Mouse (Mus musculus) liver, embryonic 16.5 days (tissue): Measurements from ENCODE around the gene Ptpa. TPM values are rescaled to one million over a fixed set of nuclear protein-coding genes. Genes with fewer than 3 reads are reported as not detected.

Source experiments
- ATAC-seq: fragments of 200-750 bp; cut with Nextera tagmentation; 2 replicates; pipeline ENCODE4 v1.8.0; 2017; ENCODE audit warnings: low read depth, mild to moderate bottlenecking, moderate number of reproducible peaks, moderate library complexity
- H3K27ac ChIP-seq: fragments of 300-500 bp; sonication (generic); 2 replicates; pipeline ENCODE4 v1.5.1; 2014; ENCODE audit warnings: mild to moderate bottlenecking, low read length
- H3K27me3 ChIP-seq: fragments of 300-500 bp; sonication (generic); 2 replicates; pipeline ENCODE4 v1.6.1; 2014; ENCODE audit warnings: low read depth, low read length, mixed read lengths; ENCODE audit not compliant: control insufficient read depth, insufficient read depth
- H3K36me3 ChIP-seq: fragments of 300-500 bp; sonication (generic); 2 replicates; pipeline ENCODE4 v1.6.1; 2014; ENCODE audit warnings: mild to moderate bottlenecking; ENCODE audit not compliant: control insufficient read depth, insufficient read depth
- H3K4me1 ChIP-seq: fragments of 300-500 bp; sonication (generic); 2 replicates; pipeline ENCODE4 v1.6.1; 2014; ENCODE audit warnings: low read depth, low read length, mixed read lengths; ENCODE audit not compliant: control insufficient read depth
- H3K4me2 ChIP-seq: fragments of 300-500 bp; sonication (generic); 2 replicates; pipeline ENCODE4 v1.6.1; 2014; ENCODE audit warnings: low read depth, low read length, mixed read lengths
- H3K4me3 ChIP-seq: fragments of 300-500 bp; sonication (generic); 2 replicates; pipeline ENCODE4 v1.5.1; 2014; ENCODE audit warnings: low read depth, mild to moderate bottlenecking, low read length
- H3K9ac ChIP-seq: fragments of 300-500 bp; sonication (generic); 2 replicates; pipeline ENCODE4 v1.6.1; 2014; ENCODE audit warnings: low read depth, low read length
- H3K9me3 ChIP-seq: fragments of 300-500 bp; sonication (generic); replicated peaks from 2 replicates; pipeline ENCODE4 v1.6.1; 2016; ENCODE audit warnings: low read length; ENCODE audit not compliant: control insufficient read depth
- WGBS: fragments of 180-500 bp; shearing (Covaris S2); extraction: QIAGEN DNeasy Blood & Tissue Kit; methylation state at CpG from one replicate; pipeline ENCODE4 v1.1.7; 2014; ENCODE audit not compliant: insufficient replicate concordance; 5-methylcytosine and 5-hydroxymethylcytosine counted together
- polyA plus RNA-seq: library from polyadenylated mRNA; unstranded; fragments of >200 nt; fragmentation: Nextera tagmentation; extraction: Ambion mirVana; gene quantifications from 2 replicates; pipeline ENCODE4 v1.2.1, GENCODE M21; 2015

Ptpa gene
- polyA plus RNA-seq, 1 experiment from 2014 or later, result 121 TPM

DNA sequence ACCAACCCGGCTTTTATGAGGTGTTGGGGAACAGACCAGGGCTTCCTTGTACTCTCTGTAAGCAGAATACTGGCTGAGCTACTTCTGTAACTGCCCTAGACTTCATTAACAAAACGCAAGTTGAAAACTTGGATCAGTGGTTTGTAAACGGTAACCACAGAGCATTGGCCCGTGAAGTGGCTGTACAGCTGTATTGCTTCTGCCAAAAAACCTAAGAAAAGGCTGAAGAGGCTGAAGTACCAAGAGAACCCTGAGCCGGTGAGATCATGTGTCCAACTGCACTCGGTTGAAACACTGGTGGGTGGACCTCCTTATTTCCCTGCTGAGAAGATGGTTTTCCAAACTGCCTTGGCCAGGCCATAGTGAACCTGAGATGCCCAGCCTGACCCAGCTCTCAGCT lies 42.5 kb downstream of the Ptpa start:
- H3K27me3 ChIP-seq, result no peaks in the 10 kb centered on the region
- no peaks in the 10 kb centered on the region for H3K9me3 ChIP-seq
- no peak overlapping the region for H3K4me2 ChIP-seq
- H3K36me3 ChIP-seq, result peaks cover 7% of the 10 kb centered on the region; the same call in 1 of the 2 replicates
- H3K9ac ChIP-seq, result no peak overlapping the region
- no peak overlapping the region for H3K4me3 ChIP-seq
- no peak for ATAC-seq
- H3K27ac ChIP-seq, result no peak overlapping the region
- 70% methylated on average over 6 of the region's 6 CpGs for WGBS
- H3K4me1 ChIP-seq, result peaks cover 4% of the 10 kb centered on the region

DNA sequence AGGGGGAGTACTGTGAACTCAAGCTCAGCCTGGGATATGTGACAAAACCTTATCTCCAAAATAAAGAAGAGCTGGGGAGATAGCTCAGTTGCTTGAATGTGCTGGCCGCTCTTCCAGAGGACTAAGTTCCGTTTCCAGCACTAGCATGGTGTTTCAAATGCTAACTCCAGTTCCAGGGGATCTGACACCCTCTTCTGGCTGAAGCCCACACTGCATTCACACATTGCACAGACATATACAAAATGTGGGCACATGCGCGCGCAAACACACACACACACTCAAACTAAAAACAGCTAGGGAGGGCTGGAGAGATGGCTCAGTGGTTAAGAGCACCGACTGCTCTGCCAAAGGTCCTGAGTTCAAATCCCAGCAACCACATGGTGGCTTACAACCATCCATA lies 43.4 kb downstream of the Ptpa start:
- WGBS, result 81% methylated on average over 6 of the region's 6 CpGs
- Histone ChIP-seq H3K4me2 (no peak overlapping the region), H3K9ac (no peak overlapping the region), H3K27me3 (no peaks in the 10 kb centered on the region), H3K36me3 (peaks cover 4% of the 10 kb centered on the region; the same call in 1 of the 2 replicates), H3K4me1 (peaks cover 11% of the 10 kb centered on the region), H3K4me3 (no peak overlapping the region), H3K9me3 (no peaks in the 10 kb centered on the region), H3K27ac (no peak overlapping the region)
- ATAC-seq, result no peak

DNA sequence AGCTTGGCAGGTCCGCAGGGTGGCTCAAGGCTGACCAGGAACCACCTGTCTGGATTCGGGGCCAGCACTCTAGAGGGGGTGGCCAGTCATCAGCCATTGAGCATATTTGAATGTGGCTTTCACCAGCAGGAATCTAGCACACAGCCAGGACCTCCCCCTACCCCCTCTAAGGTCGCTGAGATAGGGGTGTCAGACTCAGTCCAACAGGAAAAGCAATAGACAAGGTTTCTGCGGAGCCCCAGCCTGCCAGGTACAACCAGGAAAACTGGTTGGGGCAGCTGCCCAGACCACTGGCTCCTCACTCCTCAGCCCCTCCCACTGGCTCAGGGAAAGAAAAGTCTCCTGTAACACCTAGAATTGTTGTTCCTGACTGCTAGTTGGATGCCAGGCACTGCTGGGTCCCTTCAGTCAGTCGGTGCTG lies 47.5 kb downstream of the Ptpa start:
- Histone ChIP-seq H3K36me3 (no peaks in the 10 kb centered on the region), H3K27ac (peak overlapping the region; percentile 9; the same call in 1 of the 2 replicates), H3K4me2 (peak overlapping the region; percentile 74), H3K27me3 (peaks cover under 1% of the 10 kb centered on the region), H3K9ac (no peak overlapping the region), H3K4me3 (peak overlapping the region; percentile 57), H3K9me3 (no peaks in the 10 kb centered on the region), H3K4me1 (peaks cover 16% of the 10 kb centered on the region)
- 20% methylated on average over 5 of the region's 5 CpGs for WGBS
- ATAC-seq, result no peak

DNA sequence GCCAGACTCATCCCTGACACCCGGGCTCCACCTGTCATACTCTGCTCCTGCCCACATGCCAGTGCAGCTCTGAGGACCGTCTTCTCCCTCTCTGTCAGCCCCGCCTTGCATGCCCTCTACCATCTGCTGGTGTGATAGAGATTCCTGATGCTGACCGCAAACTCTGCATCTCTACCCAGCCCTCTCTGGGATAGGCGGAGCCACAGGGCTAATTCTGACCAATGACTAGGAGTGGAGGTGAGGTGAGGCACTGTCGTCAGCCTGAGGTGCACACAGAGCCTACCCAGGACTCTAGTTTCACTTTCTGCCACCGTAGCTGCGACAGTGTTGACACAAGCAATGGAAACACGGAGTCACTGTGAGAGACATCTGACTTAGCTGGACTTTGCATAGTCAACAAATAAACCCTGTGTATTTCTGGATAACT lies 48.1 kb downstream of the Ptpa start:
- 1% methylated on average over 9 of the region's 9 CpGs for WGBS
- Histone ChIP-seq H3K27me3 (peaks cover 6% of the 10 kb centered on the region), H3K9ac (0 out of 2 replicates have a peak overlapping the region, but pooled peaks have one; percentile 30), H3K36me3 (no peaks in the 10 kb centered on the region), H3K4me3 (peak overlapping the region; percentile 57), H3K4me1 (peaks cover 16% of the 10 kb centered on the region), H3K27ac (peak overlapping the region; percentile 64; the same call in 1 of the 2 replicates), H3K4me2 (peak overlapping the region; percentile 74), H3K9me3 (no peaks in the 10 kb centered on the region)
- ATAC-seq, result peak; percentile 97

DNA sequence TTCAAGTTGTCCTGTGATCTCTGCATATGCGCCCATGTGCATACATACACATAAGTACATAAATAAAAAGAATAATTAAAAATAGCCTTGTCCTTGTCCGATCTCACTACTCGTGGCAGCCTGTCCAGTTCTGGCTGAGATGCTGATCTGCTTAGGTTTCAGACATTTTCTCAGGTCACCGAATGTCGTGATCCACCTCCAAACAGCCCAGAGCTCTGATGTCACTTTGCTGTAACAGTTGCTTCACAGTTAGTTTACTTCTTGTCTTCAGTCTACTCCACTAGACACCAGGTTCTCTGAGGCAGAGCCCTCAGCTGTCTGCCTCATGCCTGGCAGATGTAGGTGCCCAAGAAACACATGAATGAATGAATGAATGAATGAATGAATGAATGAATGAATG lies 48.6 kb downstream of the Ptpa start:
- 0 out of 2 replicates have a peak overlapping the region, but pooled peaks have one; percentile 30 for H3K9ac ChIP-seq
- H3K27ac ChIP-seq, result peak overlapping the region; percentile 64
- peaks cover 10% of the 10 kb centered on the region for H3K27me3 ChIP-seq
- peak overlapping the region; percentile 74 for H3K4me2 ChIP-seq
- WGBS, result 41% methylated on average over 5 of the region's 5 CpGs
- H3K4me3 ChIP-seq, result peak overlapping the region; percentile 57
- H3K9me3 ChIP-seq, result no peaks in the 10 kb centered on the region
- H3K36me3 ChIP-seq, result no peaks in the 10 kb centered on the region
- ATAC-seq, result no peak
- peaks cover 16% of the 10 kb centered on the region for H3K4me1 ChIP-seq

DNA sequence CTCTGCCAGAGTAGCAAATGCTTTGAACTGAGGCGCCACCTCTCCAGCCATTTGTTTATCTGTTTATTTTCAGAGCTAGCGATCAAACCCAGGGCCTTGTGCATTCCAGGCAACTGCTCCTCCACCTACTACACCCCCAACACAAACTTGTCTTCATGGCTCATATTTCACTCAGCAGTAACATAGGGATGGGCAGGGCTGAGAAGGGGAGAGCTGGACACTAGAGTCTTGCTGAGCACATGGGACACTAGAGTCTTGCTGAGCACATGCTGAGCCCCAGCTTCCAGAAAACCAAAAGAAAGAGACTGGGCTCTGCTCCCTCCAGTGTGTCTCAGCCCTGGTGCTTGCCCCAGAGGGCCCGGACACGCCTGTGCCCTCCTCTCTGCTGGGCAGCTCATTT lies 50.9 kb downstream of the Ptpa start:
- no peak overlapping the region for H3K27ac ChIP-seq
- no peak overlapping the region for H3K4me2 ChIP-seq

DNA sequence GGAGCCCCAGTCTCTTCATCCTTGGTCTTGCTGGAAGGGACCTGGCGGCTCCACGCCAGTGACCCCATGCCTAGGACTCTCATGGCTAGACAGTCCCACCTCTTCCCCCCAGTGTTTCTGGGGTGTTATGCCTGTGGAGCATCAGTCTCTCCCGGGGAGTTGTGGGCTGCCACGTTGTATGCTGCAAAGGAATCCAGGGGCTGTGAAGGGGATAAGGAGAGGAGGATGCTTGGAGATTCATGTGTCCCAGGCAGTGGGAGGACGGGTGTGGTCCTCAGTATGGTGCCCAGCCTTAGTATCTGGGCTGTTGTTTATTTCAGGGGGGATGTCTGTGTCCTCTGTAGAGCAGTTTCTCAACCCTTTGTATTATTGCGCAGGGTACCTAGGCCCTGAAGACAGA lies 53.2 kb downstream of the Ptpa start:
- H3K27me3 ChIP-seq, result peaks cover 55% of the 10 kb centered on the region
- H3K4me3 ChIP-seq, result no peak overlapping the region
- H3K27ac ChIP-seq, result no peak overlapping the region
- WGBS, result 60% methylated on average over 6 of the region's 6 CpGs
- peaks cover 9% of the 10 kb centered on the region for H3K4me1 ChIP-seq
- no peaks in the 10 kb centered on the region for H3K36me3 ChIP-seq
- ATAC-seq, result no peak
- H3K4me2 ChIP-seq, result no peak overlapping the region
- H3K9ac ChIP-seq, result no peak overlapping the region
- H3K9me3 ChIP-seq, result no peaks in the 10 kb centered on the region

More for the DNA sequence above, 50.9 kb downstream of the Ptpa start:
- no peak for ATAC-seq
- Histone ChIP-seq H3K36me3 (no peaks in the 10 kb centered on the region), H3K27me3 (peaks cover 33% of the 10 kb centered on the region), H3K9ac (no peak overlapping the region), H3K4me1 (peaks cover 20% of the 10 kb centered on the region), H3K9me3 (no peaks in the 10 kb centered on the region), H3K4me3 (no peak overlapping the region)
- WGBS, result 55% methylated on average over 4 of the region's 4 CpGs

DNA sequence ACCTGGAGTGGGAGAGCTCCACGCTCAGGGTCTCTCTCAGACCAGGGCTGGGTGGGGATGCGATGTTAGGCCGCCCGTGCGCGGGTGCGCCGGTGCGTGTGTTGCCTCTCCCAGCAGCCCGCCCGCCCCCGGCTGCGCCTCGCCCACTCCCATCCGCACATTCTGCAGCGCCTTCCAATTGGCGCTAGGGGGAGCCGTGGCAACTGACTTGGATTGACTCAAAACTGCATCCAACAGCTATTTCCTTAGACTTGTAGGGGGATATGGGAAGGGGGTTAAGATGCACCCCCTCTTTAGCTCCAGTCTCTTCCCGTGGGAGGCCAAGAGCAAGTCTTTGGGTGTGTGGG lies 53.9 kb downstream of the Ptpa start:
- 0% methylated on average over 19 of the region's 19 CpGs for WGBS
- no peaks in the 10 kb centered on the region for H3K36me3 ChIP-seq
- no peak overlapping the region; the same call in 1 of the 2 replicates for H3K9ac ChIP-seq
- no peaks in the 10 kb centered on the region for H3K9me3 ChIP-seq
- H3K4me1 ChIP-seq, result peaks cover 7% of the 10 kb centered on the region
- H3K4me2 ChIP-seq, result peak overlapping the region; percentile 57
- H3K27ac ChIP-seq, result no peak overlapping the region
- peaks cover 63% of the 10 kb centered on the region for H3K27me3 ChIP-seq
- H3K4me3 ChIP-seq, result peak overlapping the region; percentile 39
- no peak for ATAC-seq

DNA sequence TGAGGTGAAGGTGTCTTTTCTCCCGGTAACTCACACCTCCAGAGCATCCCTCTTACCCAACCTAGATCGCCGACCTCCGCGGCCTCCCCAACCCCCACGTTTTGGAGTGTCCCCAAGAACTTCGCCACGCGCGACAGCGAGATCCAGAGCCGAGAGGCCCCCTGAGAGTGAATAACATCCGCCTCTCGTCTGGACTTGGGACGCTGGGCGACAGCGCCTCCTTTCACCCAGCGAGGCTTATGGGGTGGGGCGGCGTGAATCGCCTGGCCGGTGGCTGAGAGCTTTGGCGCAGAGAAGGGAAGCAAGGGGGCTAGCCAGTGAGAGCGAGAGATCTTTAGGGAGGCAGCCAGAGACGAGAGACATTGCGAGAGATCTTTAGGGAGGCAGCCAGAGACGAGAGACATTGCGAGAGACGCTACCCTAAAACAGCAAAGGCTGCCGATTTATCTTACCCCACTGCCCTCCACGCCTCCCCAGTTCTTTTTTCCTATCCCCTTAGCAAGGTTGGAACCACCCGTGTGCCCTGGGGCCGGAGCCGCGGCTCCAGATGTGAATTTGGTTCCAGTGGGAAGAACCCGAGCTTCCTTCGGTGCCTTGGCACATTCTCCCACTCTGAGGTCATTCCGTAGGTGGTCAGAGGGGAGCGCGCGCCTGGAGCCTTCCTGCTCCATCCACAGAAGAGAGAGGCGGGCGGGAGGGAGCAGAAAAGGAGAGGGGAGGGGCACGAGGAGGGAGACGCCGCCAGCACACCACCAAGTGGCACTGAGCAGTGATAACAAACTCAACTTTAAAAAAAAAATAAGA lies 54.5 kb downstream of the Ptpa start:
- H3K9me3 ChIP-seq, result no peaks in the 10 kb centered on the region
- H3K9ac ChIP-seq, result no peak overlapping the region; the same call in 1 of the 2 replicates
- H3K4me1 ChIP-seq, result peaks cover 7% of the 10 kb centered on the region
- ATAC-seq, result no peak
- H3K27ac ChIP-seq, result no peak overlapping the region
- H3K4me3 ChIP-seq, result peak overlapping the region; percentile 39
- peak overlapping the region; percentile 57 for H3K4me2 ChIP-seq
- no peaks in the 10 kb centered on the region for H3K36me3 ChIP-seq
- 2% methylated on average over 46 of the region's 46 CpGs for WGBS
- peaks cover 68% of the 10 kb centered on the region for H3K27me3 ChIP-seq
